Mouse (Mus musculus) intestine, embryonic 14.5 days (tissue): ENCODE results near the gene BC034090. TPM values are rescaled to one million over a fixed set of nuclear protein-coding genes. Genes with fewer than 3 reads are reported as not detected.
A peak's percentile ranks its signal among the peaks of the same experiment; 100 is the strongest.

Source experiments
- ATAC-seq: fragments of 200-750 bp; cut with Nextera tagmentation; replicated peaks from 2 replicates; pipeline ENCODE4 v1.8.0; 2017; ENCODE audit warnings: low read depth, moderate number of reproducible peaks, moderate TSS enrichment, moderate library complexity; ENCODE audit not compliant: low FRiP score, low TSS enrichment
- DNase-seq: peaks from one replicate; pipeline ENCODE4 v3.0.0-alpha.2; 2018; ENCODE audit warnings: low spot score
- H3K27ac ChIP-seq: fragments of 300-500 bp; sonication (generic); 2 replicates; pipeline ENCODE4 v1.5.1; 2014; ENCODE audit warnings: low read depth, mild to moderate bottlenecking, control low read depth
- H3K27me3 ChIP-seq: fragments of 300-500 bp; sonication (generic); replicated peaks from 2 replicates; pipeline ENCODE4 v1.6.1; 2014; ENCODE audit warnings: low read length, control low read depth; ENCODE audit not compliant: control insufficient read depth, insufficient read depth
- H3K36me3 ChIP-seq: fragments of 300-500 bp; sonication (generic); 2 replicates; pipeline ENCODE4 v1.6.1; 2014; ENCODE audit warnings: low read length, control low read depth; ENCODE audit not compliant: control insufficient read depth, insufficient read depth
- H3K4me1 ChIP-seq: fragments of 300-500 bp; sonication (generic); replicated peaks from 2 replicates; pipeline ENCODE4 v1.6.1; 2014; ENCODE audit warnings: low read length, control low read depth, mixed read lengths; ENCODE audit not compliant: control insufficient read depth, insufficient read depth
- H3K4me2 ChIP-seq: fragments of 300-500 bp; sonication (generic); 2 replicates; pipeline ENCODE4 v1.6.1; 2014; ENCODE audit warnings: low read length
- H3K4me3 ChIP-seq: fragments of 300-500 bp; sonication (generic); 2 replicates; pipeline ENCODE4 v1.5.1; 2014; ENCODE audit warnings: low read depth, low read length, control low read depth, mixed read lengths
- H3K9ac ChIP-seq: fragments of 300-500 bp; sonication (generic); 2 replicates; pipeline ENCODE4 v1.6.1; 2014; ENCODE audit warnings: mild to moderate bottlenecking, low read length
- H3K9me3 ChIP-seq: fragments of 300-500 bp; sonication (generic); 2 replicates; pipeline ENCODE4 v1.6.1; 2016; ENCODE audit warnings: low read length, control low read depth; ENCODE audit not compliant: control insufficient read depth
- WGBS: fragments of 180-500 bp; shearing (Covaris S2); extraction: QIAGEN DNeasy Blood & Tissue Kit; methylation state at CpG from one replicate; pipeline ENCODE4 v1.1.7; 2014; 5-methylcytosine and 5-hydroxymethylcytosine counted together
- polyA plus RNA-seq: library from polyadenylated mRNA; unstranded; fragments of >200 nt; fragmentation: Nextera tagmentation; extraction: Ambion mirVana; gene quantifications from 2 replicates; pipeline ENCODE4 v1.2.1, GENCODE M21; 2014

Gene BC034090
- polyA plus RNA-seq, 1 experiment from 2014 or later: 2.5 TPM

DNA sequence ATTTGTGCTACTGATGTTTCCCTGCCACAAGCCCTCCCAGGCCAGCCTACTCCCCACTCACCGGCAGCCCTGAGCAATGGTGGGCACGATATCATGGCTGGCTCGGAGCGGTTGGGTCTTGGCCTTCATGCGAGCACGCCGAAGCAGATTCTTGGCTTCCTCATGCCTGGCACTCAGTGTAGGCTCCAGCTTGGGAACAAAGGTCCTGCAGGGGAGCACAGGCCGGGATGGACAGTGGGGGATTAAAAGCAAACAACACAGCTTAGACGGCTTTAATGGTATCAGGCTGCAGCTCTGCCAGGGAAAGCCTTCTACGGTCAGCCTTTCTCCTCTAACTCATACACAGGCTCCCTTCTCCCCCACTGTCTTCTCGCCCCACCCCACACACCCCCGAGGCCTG is 11.9 kb downstream of the BC034090 start:
- H3K36me3 ChIP-seq: no peaks in the 10 kb centered on the region
- H3K9me3 ChIP-seq: no peaks in the 10 kb centered on the region
- H3K27ac ChIP-seq: no peak overlapping the region
- H3K4me2 ChIP-seq: no peak overlapping the region
- ATAC-seq (no peak), DNase-seq (no peak)
- H3K4me1 ChIP-seq: peaks cover 63% of the 10 kb centered on the region
- no peaks in the 10 kb centered on the region for H3K27me3 ChIP-seq
- H3K4me3 ChIP-seq: no peak overlapping the region
- 69% methylated on average over 12 of the region's 12 CpGs for WGBS
- H3K9ac ChIP-seq: no peak overlapping the region

DNA sequence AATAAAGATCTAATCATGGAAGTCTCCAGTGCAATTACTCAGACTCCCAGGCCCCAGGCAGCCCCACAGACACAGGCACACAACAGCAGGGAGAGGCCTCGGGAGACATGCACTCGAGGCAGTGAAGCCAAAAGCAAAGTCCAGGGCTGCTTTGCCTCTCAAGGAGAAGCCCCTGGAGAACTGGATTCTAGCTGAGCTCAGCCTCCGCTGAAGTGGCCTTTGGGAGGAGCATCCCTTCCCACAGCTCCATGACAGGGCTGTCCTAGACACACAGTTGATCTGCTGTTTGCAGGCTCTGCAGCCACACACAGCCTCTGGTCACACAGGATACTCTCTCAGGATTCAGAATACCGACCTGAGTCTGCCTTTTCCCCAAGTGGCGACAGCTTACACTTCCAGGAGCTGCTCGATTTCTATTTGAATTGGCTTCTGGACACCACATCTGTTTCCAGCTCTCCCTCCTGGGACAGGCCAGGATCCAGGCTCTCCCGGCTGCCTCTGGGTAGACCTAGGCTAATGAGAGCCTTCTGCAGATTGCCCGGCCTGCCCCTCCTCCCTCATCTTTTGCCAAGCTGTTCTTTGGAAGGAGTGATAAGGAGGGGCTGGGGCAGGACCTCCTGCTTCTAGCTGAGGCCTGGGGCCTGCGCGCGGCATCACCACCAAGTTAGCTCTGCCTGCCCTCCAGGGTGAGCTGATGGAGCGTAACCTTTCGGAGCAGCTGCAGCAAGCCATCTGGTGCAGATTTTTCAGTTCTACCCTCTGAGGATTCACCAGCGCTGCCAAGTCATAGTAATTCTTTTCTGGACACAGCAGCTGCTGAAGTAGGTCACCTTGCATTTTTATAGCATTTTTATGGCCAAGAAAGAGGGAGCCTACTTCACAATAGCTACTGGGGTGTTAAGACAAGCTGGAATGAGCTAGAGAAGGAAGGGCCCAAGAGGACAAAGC is 14.5 kb downstream of the BC034090 start:
- peaks cover 5% of the 10 kb centered on the region; the same call in 1 of the 2 replicates for H3K36me3 ChIP-seq
- 38% methylated on average over 14 of the region's 14 CpGs for WGBS
- DNase-seq (no peak), ATAC-seq (no peak; the same call in 1 of the 2 replicates)
- H3K9ac ChIP-seq: no peak overlapping the region
- no peaks in the 10 kb centered on the region for H3K9me3 ChIP-seq
- no peak overlapping the region for H3K4me2 ChIP-seq
- no peaks in the 10 kb centered on the region for H3K27me3 ChIP-seq
- peaks cover 40% of the 10 kb centered on the region for H3K4me1 ChIP-seq
- H3K4me3 ChIP-seq: no peak overlapping the region
- peak overlapping the region; percentile 73 for H3K27ac ChIP-seq

DNA sequence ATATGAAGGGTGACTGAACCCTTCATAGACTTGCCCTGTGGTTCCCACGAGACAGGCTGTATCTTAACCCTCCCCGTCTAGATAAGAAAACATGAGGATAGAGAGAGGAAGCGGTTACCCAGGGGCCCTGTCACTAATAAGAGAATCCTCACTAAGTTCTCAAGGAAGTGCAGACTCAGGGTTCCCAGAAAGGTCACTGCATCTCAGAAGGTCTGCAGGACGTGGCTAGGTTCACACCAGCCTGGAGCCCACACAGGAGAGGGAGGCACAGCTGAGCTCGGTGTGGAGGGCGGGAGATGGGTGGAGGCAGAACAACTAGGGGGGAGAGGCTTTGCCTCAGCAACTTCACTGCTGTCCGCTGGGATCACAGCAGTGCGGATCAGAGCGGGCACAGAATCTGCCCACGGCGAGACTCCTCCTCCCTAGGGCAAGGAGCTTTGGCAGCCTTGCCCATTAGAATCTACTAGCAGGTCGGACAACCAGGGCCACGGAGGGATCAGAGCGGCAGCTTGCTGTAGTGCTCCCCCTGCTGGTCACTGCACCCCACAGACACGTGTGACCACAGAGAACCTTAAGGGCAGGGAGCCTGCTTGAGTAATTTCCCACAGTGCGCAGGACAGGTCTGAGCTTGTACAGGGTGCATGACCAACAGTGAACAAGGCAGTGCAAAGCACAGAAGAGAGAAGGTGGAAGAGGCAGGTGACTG is 20.2 kb downstream of the BC034090 start:
- H3K4me3 ChIP-seq: no peak overlapping the region
- H3K9ac ChIP-seq: no peak overlapping the region
- H3K4me2 ChIP-seq: peak overlapping the region; percentile 8; the same call in 1 of the 2 replicates
- peaks cover 5% of the 10 kb centered on the region; the same call in 1 of the 2 replicates for H3K36me3 ChIP-seq
- ATAC-seq (peak; percentile 85), DNase-seq (peak; percentile 92)
- H3K27me3 ChIP-seq: no peaks in the 10 kb centered on the region
- 29% methylated on average over 16 of the region's 16 CpGs for WGBS
- peaks cover 10% of the 10 kb centered on the region for H3K4me1 ChIP-seq
- H3K27ac ChIP-seq: no peak overlapping the region
- no peaks in the 10 kb centered on the region for H3K9me3 ChIP-seq

DNA sequence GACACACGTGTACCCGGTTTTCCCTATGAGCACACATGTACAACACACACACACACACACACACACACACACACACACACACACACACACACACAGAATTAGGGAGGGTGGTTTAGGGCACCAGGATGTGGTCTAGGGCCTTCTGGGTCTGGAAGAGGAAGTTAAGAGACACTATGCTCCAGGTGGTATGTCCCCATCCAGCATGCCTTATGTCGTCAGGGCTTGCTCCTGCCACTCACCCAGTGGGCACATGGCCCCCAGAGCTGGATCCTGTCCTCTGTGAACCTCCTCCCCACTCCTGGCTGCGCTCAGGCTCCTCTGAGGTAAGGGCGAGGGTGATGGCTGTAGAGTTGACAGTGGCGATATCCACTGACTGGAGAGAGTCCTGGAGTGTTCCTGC is 21.2 kb downstream of the BC034090 start:
- ATAC-seq: no peak
- no peak for DNase-seq
- Histone ChIP-seq H3K36me3 (peaks cover 5% of the 10 kb centered on the region; the same call in 1 of the 2 replicates), H3K4me1 (peaks cover 6% of the 10 kb centered on the region; the same call in 1 of the 2 replicates), H3K27me3 (no peaks in the 10 kb centered on the region), H3K27ac (no peak overlapping the region), H3K4me3 (no peak overlapping the region), H3K4me2 (no peak overlapping the region), H3K9ac (no peak overlapping the region), H3K9me3 (no peaks in the 10 kb centered on the region)
- 89% methylated on average over 6 of the region's 6 CpGs for WGBS

DNA sequence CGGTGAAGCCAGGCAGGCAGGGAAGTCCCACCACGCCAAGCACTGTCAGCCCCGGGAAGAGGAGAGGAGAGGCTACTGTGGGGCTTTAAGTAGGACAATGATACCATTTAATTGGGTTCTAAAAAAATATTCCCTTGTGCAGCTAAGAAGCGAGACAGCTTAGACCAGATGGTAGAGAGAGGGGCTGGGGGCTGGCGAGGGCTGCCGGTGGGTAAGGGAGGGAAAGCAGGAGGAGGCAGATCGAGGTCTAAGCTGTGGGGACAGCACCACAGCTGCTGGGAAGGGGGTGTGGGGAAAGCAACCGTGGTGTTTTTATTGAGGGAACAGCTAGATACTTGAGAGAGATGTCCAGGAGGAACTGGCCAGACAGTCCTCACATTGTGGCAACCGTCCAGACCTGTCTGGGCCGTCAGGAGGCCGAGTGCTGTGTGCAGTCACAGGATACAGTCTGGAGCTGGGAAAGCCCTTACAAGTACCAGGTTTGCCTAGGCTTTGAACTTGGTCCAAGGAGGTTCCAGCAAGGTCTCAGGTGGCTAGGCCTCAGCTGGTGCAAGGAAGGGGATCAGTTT is 22.1 kb downstream of the BC034090 start:
- no peak for DNase-seq
- H3K9me3 ChIP-seq: no peaks in the 10 kb centered on the region
- H3K27ac ChIP-seq: no peak overlapping the region
- no peak overlapping the region for H3K4me2 ChIP-seq
- no peak overlapping the region for H3K9ac ChIP-seq
- no peak for ATAC-seq
- H3K4me1 ChIP-seq: peaks cover 6% of the 10 kb centered on the region; the same call in 1 of the 2 replicates
- peaks cover 5% of the 10 kb centered on the region; the same call in 1 of the 2 replicates for H3K36me3 ChIP-seq
- no peak overlapping the region for H3K4me3 ChIP-seq
- 59% methylated on average over 11 of the region's 11 CpGs for WGBS
- no peaks in the 10 kb centered on the region for H3K27me3 ChIP-seq

DNA sequence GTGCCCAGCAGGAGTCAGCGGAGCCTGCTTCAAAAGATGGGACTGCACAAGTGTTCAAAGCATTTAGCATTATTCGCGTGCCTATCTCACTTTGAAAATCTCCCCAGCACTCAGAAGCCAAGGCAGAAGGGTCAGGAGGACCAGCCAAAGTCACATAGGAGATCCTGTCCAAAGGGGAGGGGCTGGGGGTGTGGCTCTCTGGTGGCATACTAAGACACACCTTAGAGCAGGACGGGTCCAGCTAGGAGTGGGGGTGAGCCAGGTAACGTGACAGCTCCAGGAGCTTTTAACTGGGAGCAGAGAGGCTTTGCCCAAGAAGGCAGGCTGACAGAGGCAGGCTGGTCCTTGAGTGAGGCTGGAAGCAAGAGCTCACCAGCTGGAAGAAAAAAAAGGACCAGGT is 25.3 kb downstream of the BC034090 start:
- no peak overlapping the region for H3K4me2 ChIP-seq
- no peak overlapping the region for H3K4me3 ChIP-seq
- peaks cover 6% of the 10 kb centered on the region; the same call in 1 of the 2 replicates for H3K4me1 ChIP-seq
- no peaks in the 10 kb centered on the region for H3K9me3 ChIP-seq
- 0 out of 2 replicates have a peak, but pooled peaks cover 6% of the 10 kb centered on the region for H3K36me3 ChIP-seq
- WGBS: 75% methylated on average over 5 of the region's 5 CpGs
- no peak overlapping the region for H3K9ac ChIP-seq
- no peak for DNase-seq
- no peak for ATAC-seq
- H3K27me3 ChIP-seq: no peaks in the 10 kb centered on the region
- no peak overlapping the region for H3K27ac ChIP-seq

DNA sequence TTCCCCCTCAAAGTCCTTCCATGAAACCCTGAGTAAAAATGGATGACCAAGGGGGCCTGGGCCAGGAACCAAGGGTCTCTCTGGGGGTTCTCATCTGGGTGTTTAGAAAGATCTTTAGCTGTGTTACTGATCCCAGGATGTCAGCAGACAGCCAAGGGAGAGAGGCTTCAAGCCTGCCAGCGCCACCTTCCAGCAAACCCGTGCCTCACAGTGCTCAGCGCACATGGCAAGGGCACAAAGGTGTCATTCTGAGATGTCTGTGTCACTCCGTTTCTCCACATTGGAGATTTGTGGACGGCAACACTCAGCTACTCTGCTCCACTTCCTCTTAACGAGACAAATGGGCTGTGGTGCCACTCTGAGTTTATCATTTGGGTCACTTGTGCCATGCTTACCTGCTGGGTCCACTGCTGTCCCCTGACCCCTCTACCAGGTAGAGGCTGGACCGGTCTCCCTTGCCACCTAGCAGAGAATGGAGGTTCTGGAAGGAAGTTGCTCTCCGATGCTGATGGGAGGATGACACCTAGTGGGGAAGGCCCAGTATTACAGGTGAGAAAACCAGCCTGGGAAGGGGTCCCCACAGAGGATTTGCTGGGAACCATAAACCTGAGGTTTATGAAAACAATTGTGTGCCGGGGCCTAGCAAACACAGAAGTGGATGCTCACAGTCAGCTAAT is 26.2 kb downstream of the BC034090 start:
- 54% methylated on average over 9 of the region's 9 CpGs for WGBS
- DNase-seq: peak; percentile 79

DNA sequence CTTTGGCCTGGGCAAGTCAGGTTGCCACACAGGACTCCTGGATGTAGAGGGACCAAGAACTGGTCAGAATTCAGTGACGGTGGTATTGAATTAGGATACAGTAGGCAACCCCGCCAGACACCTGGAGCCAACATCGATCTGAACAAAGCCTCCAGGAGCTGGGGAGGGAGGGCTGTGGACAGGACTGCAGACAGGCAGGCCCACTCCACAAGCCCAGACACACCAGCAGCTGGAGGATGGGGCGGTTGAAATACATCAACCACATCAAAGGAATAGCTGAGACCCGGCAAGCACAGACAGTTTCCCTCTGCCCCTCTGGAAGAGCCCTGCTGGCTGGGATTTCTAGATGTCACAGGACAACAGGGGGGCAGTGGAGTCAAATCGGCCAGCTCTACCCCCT is 27.4 kb downstream of the BC034090 start:
- DNase-seq: no peak
- Histone ChIP-seq H3K36me3 (0 out of 2 replicates have a peak, but pooled peaks cover 6% of the 10 kb centered on the region), H3K4me1 (peaks cover 22% of the 10 kb centered on the region), H3K4me2 (no peak overlapping the region), H3K27ac (no peak overlapping the region), H3K27me3 (no peaks in the 10 kb centered on the region), H3K9me3 (no peaks in the 10 kb centered on the region), H3K4me3 (no peak overlapping the region), H3K9ac (no peak overlapping the region)
- ATAC-seq: no peak
- 55% methylated on average over 6 of the region's 6 CpGs for WGBS

More for the DNA sequence above, 26.2 kb downstream of the BC034090 start:
- no peaks in the 10 kb centered on the region for H3K27me3 ChIP-seq
- no peaks in the 10 kb centered on the region for H3K9me3 ChIP-seq
- H3K4me1 ChIP-seq: peaks cover 14% of the 10 kb centered on the region
- H3K4me3 ChIP-seq: no peak overlapping the region
- H3K36me3 ChIP-seq: 0 out of 2 replicates have a peak, but pooled peaks cover 6% of the 10 kb centered on the region
- no peak; the same call in 1 of the 2 replicates for ATAC-seq
- no peak overlapping the region for H3K27ac ChIP-seq
- H3K4me2 ChIP-seq: no peak overlapping the region
- H3K9ac ChIP-seq: no peak overlapping the region
